Mouse (Mus musculus) erythroid progenitor cell, adult 5-6 weeks (primary cell): Measurements from ENCODE around the gene Bin2. TPM values are rescaled to one million over a fixed set of nuclear protein-coding genes. Genes with fewer than 3 reads are reported as not detected.

ENCODE experiments used
- ATAC-seq: replicated peaks from 2 replicates; pipeline ENCODE4 v1.8.0; 2016; ENCODE audit warnings: moderate number of reproducible peaks, mild to moderate bottlenecking, moderate TSS enrichment, inconsistent platforms; ENCODE audit not compliant: poor library complexity, low FRiP score, severe bottlenecking
- total RNA-seq, 2 experiments: library from RNA; stranded (forward) in 1 of 2; stranded (reverse) in 1 of 2; fragments of 150-400 nt in 1 of 2; fragments of 186-747, 209-891 nt in 1 of 2; gene quantifications; 2 replicates each; pipeline versions ENCODE4 v1.2.3 to v1.2.4; 2015 to 2017; ENCODE audit warnings: low replicate concordance in 2 of 2

Bin2 gene
- total RNA-seq, 2 experiments from 2014 or later = 18.3 to 29.8 TPM

GRCm38 (mm10) chr15:100660805-100661204 is 8.5 kb downstream of the Bin2 start:
- no peak for ATAC-seq

GRCm38 (mm10) chr15:100660306-100660705 is 9.0 kb downstream of the Bin2 start:
- no peak for ATAC-seq

GRCm38 (mm10) chr15:100655201-100655600 is 14.2 kb downstream of the Bin2 start:
- no peak for ATAC-seq

GRCm38 (mm10) chr15:100654271-100654670 is 15.1 kb downstream of the Bin2 start:
- no peak for ATAC-seq

GRCm38 (mm10) chr15:100651610-100652009 is 17.7 kb downstream of the Bin2 start:
- ATAC-seq = no peak

GRCm38 (mm10) chr15:100650111-100650510 is 19.2 kb downstream of the Bin2 start:
- ATAC-seq = no peak

GRCm38 (mm10) chr15:100646161-100646560 is 23.2 kb downstream of the Bin2 start:
- ATAC-seq = no peak

GRCm38 (mm10) chr15:100642451-100642850 is 26.9 kb downstream of the Bin2 start:
- no peak for ATAC-seq

- ATAC-seq = no peak
These were observed 28.0 kb downstream of the Bin2 start for GRCm38 (mm10) chr15:100641226-100641810.

GRCm38 (mm10) chr15:100639972-100640750 is 29.2 kb downstream of the Bin2 start:
- no peak for ATAC-seq

GRCm38 (mm10) chr15:100637661-100638060 is 31.7 kb downstream of the Bin2 start:
- ATAC-seq = no peak

GRCm38 (mm10) chr15:100636700-100637501 is 32.5 kb downstream of the Bin2 start, which contains the start of gene Smagp:
TSS of gene Smagp (minus strand) at chr15:100636940.
- ATAC-seq = no peak

GRCm38 (mm10) chr15:100635851-100636645 is 33.3 kb downstream of the Bin2 start:
- ATAC-seq = no peak

GRCm38 (mm10) chr15:100635239-100635638 is 34.1 kb downstream of the Bin2 start:
- no peak for ATAC-seq

GRCm38 (mm10) chr15:100633341-100633740 is 36.0 kb downstream of the Bin2 start:
- ATAC-seq = no peak

GRCm38 (mm10) chr15:100632323-100632722 is 37.0 kb downstream of the Bin2 start:
- no peak for ATAC-seq

GRCm38 (mm10) chr15:100631454-100632170 is 37.7 kb downstream of the Bin2 start:
- ATAC-seq = no peak

- ATAC-seq = no peak
These were observed 39.2 kb downstream of the Bin2 start for GRCm38 (mm10) chr15:100630126-100630525.

- no peak for ATAC-seq
These were observed 40.6 kb downstream of the Bin2 start for GRCm38 (mm10) chr15:100628797-100629196.
